Mouse (Mus musculus): ENCODE results near the gene Ppp1r12c.

Ppp1r12c gene

DNA sequence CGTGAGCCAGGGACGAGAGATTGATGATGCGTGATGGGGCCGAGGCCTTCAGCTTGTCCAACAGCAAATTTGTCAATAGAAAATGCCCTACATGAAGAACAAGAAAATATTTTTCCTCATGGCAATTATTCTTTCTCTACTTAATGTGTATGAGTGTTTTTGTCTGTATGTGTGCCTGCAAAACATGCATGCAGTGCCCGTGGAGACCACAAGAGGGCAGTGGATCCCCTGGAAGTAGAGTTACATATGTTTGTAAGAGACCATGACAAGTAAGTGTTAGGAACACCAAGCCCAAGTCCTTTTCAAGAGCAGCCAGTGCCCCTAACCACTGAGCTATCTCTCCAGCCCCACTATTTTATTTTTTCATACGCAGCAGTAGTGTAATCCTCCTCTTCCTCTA lies 69.9 kb downstream of the Ppp1r12c start:
- peak; percentile 78 for DNase-seq (ENCODE audit: low read depth)

Data from NIH3T3 (cell line).